Mouse (Mus musculus) limb, embryonic 12.5 days (tissue): ENCODE data around the gene Pex12. TPM values are rescaled to one million over a fixed set of nuclear protein-coding genes. Genes with fewer than 3 reads are reported as not detected.
"Not testable (repeated sequence)": the region's sequence is repeated elsewhere in the genome, so short reads cannot be mapped to it uniquely, and the experiment has no call there.

Experiments used
- ATAC-seq: fragments of 200-750 bp; cut with Nextera tagmentation; 2 replicates; pipeline ENCODE4 v1.8.0; 2017; ENCODE audit warnings: low read depth, moderate TSS enrichment; ENCODE audit not compliant: insufficient number of reproducible peaks, insufficient read depth, low FRiP score, low TSS enrichment
- H3K27ac ChIP-seq: fragments of 300-500 bp; sonication (generic); 2 replicates; pipeline ENCODE4 v1.5.1; 2016; ENCODE audit warnings: mild to moderate bottlenecking, moderate library complexity
- H3K27me3 ChIP-seq: fragments of 300-500 bp; sonication (generic); 2 replicates; pipeline ENCODE4 v1.6.1; 2016; ENCODE audit warnings: mild to moderate bottlenecking, moderate library complexity
- H3K36me3 ChIP-seq: fragments of 300-500 bp; sonication (generic); 2 replicates; pipeline ENCODE4 v1.6.1; 2016; ENCODE audit warnings: mild to moderate bottlenecking, moderate library complexity
- H3K4me1 ChIP-seq: fragments of 300-500 bp; sonication (generic); replicated peaks from 2 replicates; pipeline ENCODE4 v1.6.1; 2016
- H3K4me2 ChIP-seq: fragments of 300-500 bp; sonication (generic); 2 replicates; pipeline ENCODE4 v1.6.1; 2016; ENCODE audit warnings: mild to moderate bottlenecking, moderate library complexity
- H3K4me3 ChIP-seq: fragments of 300-500 bp; sonication (generic); replicated peaks from 2 replicates; pipeline ENCODE4 v1.5.1; 2016; ENCODE audit warnings: mild to moderate bottlenecking
- H3K9ac ChIP-seq: fragments of 300-500 bp; sonication (generic); replicated peaks from 2 replicates; pipeline ENCODE4 v1.6.1; 2016; ENCODE audit warnings: mild to moderate bottlenecking, moderate library complexity
- H3K9me3 ChIP-seq: fragments of 300-500 bp; sonication (generic); 2 replicates; pipeline ENCODE4 v1.6.1; 2016; ENCODE audit warnings: mild to moderate bottlenecking, moderate library complexity
- WGBS: fragments of 180-500 bp; shearing (Covaris S2); methylation state at CpG from one replicate; pipeline ENCODE4 v1.1.7; 2016; 5-methylcytosine and 5-hydroxymethylcytosine counted together
- polyA plus RNA-seq: library from polyadenylated mRNA; unstranded; fragments of >200 nt; fragmentation: Nextera tagmentation; extraction: Ambion mirVana; gene quantifications from 2 replicates; pipeline ENCODE4 v1.2.1, GENCODE M21; 2016

Pex12 gene
- polyA plus RNA-seq = 11.8 and 13.7 TPM in 2 replicates

- WGBS = under 1% methylated on average over 51 of the region's 51 CpGs
Measured at GRCm38 (mm10) chr11:83302526-83303251, at the start of gene Pex12. Gene Pex12 (minus strand): TSS chr11:83302586.

GRCm38 (mm10) chr11:83341716-83342245 lies 39.4 kb upstream of the Pex12 start:
- no peaks in the 10 kb centered on the region for H3K9me3 ChIP-seq
- ATAC-seq = no peak
- WGBS = 88% methylated on average over 3 of the region's 3 CpGs

More at GRCm38 (mm10) chr11:83302526-83303251, at the start of gene Pex12:
- H3K9ac ChIP-seq = peak within 1 kb of the TSS; percentile 87
- H3K36me3 ChIP-seq = no peaks in the 10 kb centered on the region
- no peaks in the 10 kb centered on the region for H3K27me3 ChIP-seq
- ATAC-seq = peak; percentile 58; the same call in 1 of the 2 replicates
- peaks cover 26% of the 10 kb centered on the region for H3K4me1 ChIP-seq
- H3K9me3 ChIP-seq = no peaks in the 10 kb centered on the region
- peak within 1 kb of the TSS; percentile 94 for H3K27ac ChIP-seq
- peak within 1 kb of the TSS; percentile 84 for H3K4me3 ChIP-seq
- peak within 1 kb of the TSS; percentile 66 for H3K4me2 ChIP-seq

GRCm38 (mm10) chr11:83339705-83340104 lies 37.3 kb upstream of the Pex12 start:
- Histone ChIP-seq H3K4me2 (no peak overlapping the region), H3K27ac (no peak overlapping the region), H3K4me1 (no peaks in the 10 kb centered on the region), H3K9ac (no peak overlapping the region), H3K9me3 (no peaks in the 10 kb centered on the region), H3K27me3 (no peaks in the 10 kb centered on the region), H3K36me3 (peaks cover 86% of the 10 kb centered on the region), H3K4me3 (no peak overlapping the region)
- 69% methylated on average over 2 of the region's 2 CpGs for WGBS
- ATAC-seq = no peak

More at GRCm38 (mm10) chr11:83341716-83342245, 39.4 kb upstream of the Pex12 start:
- H3K4me1 ChIP-seq = no peaks in the 10 kb centered on the region
- H3K4me2 ChIP-seq = no peak overlapping the region
- no peak overlapping the region for H3K4me3 ChIP-seq
- H3K27me3 ChIP-seq = no peaks in the 10 kb centered on the region
- H3K9ac ChIP-seq = no peak overlapping the region
- peaks cover 79% of the 10 kb centered on the region for H3K36me3 ChIP-seq
- H3K27ac ChIP-seq = no peak overlapping the region

- Histone ChIP-seq H3K4me1 (no peaks in the 10 kb centered on the region), H3K36me3 (peaks cover 73% of the 10 kb centered on the region), H3K9ac (no peak overlapping the region), H3K27me3 (no peaks in the 10 kb centered on the region), H3K9me3 (no peaks in the 10 kb centered on the region), H3K4me2 (no peak overlapping the region), H3K27ac (no peak overlapping the region), H3K4me3 (no peak overlapping the region)
- ATAC-seq = no peak
- 92% methylated on average over 7 of the region's 7 CpGs for WGBS
Measured at GRCm38 (mm10) chr11:83335826-83336225, 33.4 kb upstream of the Pex12 start.

GRCm38 (mm10) chr11:83327427-83327826 lies 25.0 kb upstream of the Pex12 start:
- no peak for ATAC-seq
- H3K4me1 ChIP-seq = no peaks in the 10 kb centered on the region
- H3K27me3 ChIP-seq = no peaks in the 10 kb centered on the region
- H3K9me3 ChIP-seq = no peaks in the 10 kb centered on the region
- H3K9ac ChIP-seq = no peak overlapping the region
- H3K27ac ChIP-seq = no peak overlapping the region
- H3K4me3 ChIP-seq = no peak overlapping the region
- WGBS = 64% methylated on average over 3 of the region's 3 CpGs
- H3K36me3 ChIP-seq = peaks cover 69% of the 10 kb centered on the region
- H3K4me2 ChIP-seq = no peak overlapping the region

- not testable (repeated sequence) for H3K4me2 ChIP-seq, H3K9ac ChIP-seq, H3K27ac ChIP-seq, H3K4me1 ChIP-seq, H3K9me3 ChIP-seq, H3K4me3 ChIP-seq, ATAC-seq, H3K27me3 ChIP-seq
- peaks cover 76% of the 10 kb centered on the region for H3K36me3 ChIP-seq
- WGBS = 94% methylated on average over 3 of the region's 3 CpGs
Measured at GRCm38 (mm10) chr11:83326692-83327091, 24.3 kb upstream of the Pex12 start.

- Histone ChIP-seq H3K36me3 (peaks cover 71% of the 10 kb centered on the region), H3K27ac (no peak overlapping the region), H3K4me2 (no peak overlapping the region), H3K27me3 (no peaks in the 10 kb centered on the region), H3K4me3 (no peak overlapping the region), H3K9me3 (no peaks in the 10 kb centered on the region), H3K4me1 (no peaks in the 10 kb centered on the region), H3K9ac (no peak overlapping the region)
- ATAC-seq = no peak
- 91% methylated on average over 4 of the region's 4 CpGs for WGBS
Measured at GRCm38 (mm10) chr11:83319048-83319447, 16.7 kb upstream of the Pex12 start.

- Histone ChIP-seq H3K36me3 (peaks cover 41% of the 10 kb centered on the region), H3K4me3 (no peak overlapping the region), H3K4me2 (no peak overlapping the region), H3K9ac (no peak overlapping the region), H3K27ac (no peak overlapping the region), H3K9me3 (no peaks in the 10 kb centered on the region), H3K27me3 (no peaks in the 10 kb centered on the region), H3K4me1 (no peaks in the 10 kb centered on the region)
- no peak for ATAC-seq
- 78% methylated on average over 5 of the region's 5 CpGs for WGBS
Measured at GRCm38 (mm10) chr11:83312471-83312870, 10.1 kb upstream of the Pex12 start.

- Histone ChIP-seq H3K4me2 (no peak overlapping the region), H3K27ac (no peak overlapping the region), H3K9ac (no peak overlapping the region), H3K9me3 (no peaks in the 10 kb centered on the region), H3K4me1 (peaks cover 19% of the 10 kb centered on the region), H3K36me3 (peaks cover 19% of the 10 kb centered on the region; the same call in 1 of the 2 replicates), H3K27me3 (no peaks in the 10 kb centered on the region), H3K4me3 (no peak overlapping the region)
- WGBS = 71% methylated on average over 4 of the region's 4 CpGs
- no peak for ATAC-seq
Measured at GRCm38 (mm10) chr11:83306700-83307253, 4.4 kb upstream of the Pex12 start.

GRCm38 (mm10) chr11:83304485-83304884 lies 2.1 kb upstream of the Pex12 start:
- Histone ChIP-seq H3K9ac (no peak overlapping the region), H3K27me3 (no peaks in the 10 kb centered on the region), H3K4me3 (no peak overlapping the region), H3K36me3 (peaks cover 13% of the 10 kb centered on the region; the same call in 1 of the 2 replicates), H3K4me2 (peak overlapping the region; percentile 66; the same call in 1 of the 2 replicates), H3K4me1 (peaks cover 19% of the 10 kb centered on the region), H3K27ac (no peak overlapping the region), H3K9me3 (no peaks in the 10 kb centered on the region)
- WGBS = 87% methylated on average over 2 of the region's 2 CpGs
- ATAC-seq = no peak

- H3K9ac ChIP-seq = no peak overlapping the region; the same call in 1 of the 2 replicates
Measured at GRCm38 (mm10) chr11:83303751-83304150, 1.4 kb upstream of the Pex12 start.

More at GRCm38 (mm10) chr11:83303751-83304150, 1.4 kb upstream of the Pex12 start:
- ATAC-seq = no peak
- Histone ChIP-seq H3K4me1 (peaks cover 19% of the 10 kb centered on the region), H3K9me3 (no peaks in the 10 kb centered on the region), H3K27ac (no peak overlapping the region), H3K4me2 (peak overlapping the region; percentile 66), H3K4me3 (peak overlapping the region; percentile 84), H3K27me3 (no peaks in the 10 kb centered on the region), H3K36me3 (peaks cover 7% of the 10 kb centered on the region; the same call in 1 of the 2 replicates)
- 32% methylated on average over 5 of the region's 5 CpGs for WGBS
